Mouse (Mus musculus) 3134 (cell line): Measurements from ENCODE around the gene Rhoa.
"Not testable (repeated sequence)": the region's sequence is repeated elsewhere in the genome, so short reads cannot be mapped to it uniquely, and the experiment has no call there.

Experiments
- DNase-seq: peaks from one replicate; pipeline ENCODE4 v3.0.0-alpha.2; 2011; ENCODE audit warnings: low spot score; ENCODE audit not compliant: insufficient read length; ENCODE audit errors: extremely low read depth

Rhoa gene

GRCm38 (mm10) chr9:108305629-108306520, at the start of gene Rhoa, which contains the start of gene Tcta:
TSS of gene Rhoa (plus strand) at chr9:108306129.
TSS of gene Tcta (minus strand) at chr9:108306160.
- DNase-seq, result peak; percentile 96

GRCm38 (mm10) chr9:108260526-108260925, 45.4 kb upstream of the Rhoa start:
- DNase-seq, result no peak

- no peak for DNase-seq
Observed at GRCm38 (mm10) chr9:108261865-108262264, 44.1 kb upstream of the Rhoa start.

GRCm38 (mm10) chr9:108262494-108263049, 43.4 kb upstream of the Rhoa start:
- no peak for DNase-seq

- no peak for DNase-seq
Observed at GRCm38 (mm10) chr9:108263131-108263681, 42.7 kb upstream of the Rhoa start.

- peak; percentile 98 for DNase-seq
Observed at GRCm38 (mm10) chr9:108263690-108264190, 42.2 kb upstream of the Rhoa start, which contains the start of gene Dag1. TSS of gene Dag1 (minus strand) at chr9:108263958.

GRCm38 (mm10) chr9:108264191-108264921, 41.6 kb upstream of the Rhoa start:
- DNase-seq, result no peak

- DNase-seq, result no peak
Observed at GRCm38 (mm10) chr9:108266261-108266935, 39.5 kb upstream of the Rhoa start.

GRCm38 (mm10) chr9:108267691-108268090, 38.2 kb upstream of the Rhoa start:
- no peak for DNase-seq

- not testable (repeated sequence) for DNase-seq
Observed at GRCm38 (mm10) chr9:108268701-108269100, 37.2 kb upstream of the Rhoa start.

- DNase-seq, result no peak
Observed at GRCm38 (mm10) chr9:108271941-108272340, 34.0 kb upstream of the Rhoa start.

- no peak for DNase-seq
Observed at GRCm38 (mm10) chr9:108272691-108273090, 33.2 kb upstream of the Rhoa start.

GRCm38 (mm10) chr9:108273485-108273884, 32.4 kb upstream of the Rhoa start:
- DNase-seq, result no peak

- no peak for DNase-seq
Observed at GRCm38 (mm10) chr9:108274476-108275330, 31.2 kb upstream of the Rhoa start.

GRCm38 (mm10) chr9:108275331-108275659, 30.6 kb upstream of the Rhoa start:
- peak; percentile 33 for DNase-seq

- DNase-seq, result no peak
Observed at GRCm38 (mm10) chr9:108278697-108279450, 27.1 kb upstream of the Rhoa start.

- DNase-seq, result peak; percentile 61
Observed at GRCm38 (mm10) chr9:108280071-108280828, 25.7 kb upstream of the Rhoa start.

- peak; percentile 29 for DNase-seq
Observed at GRCm38 (mm10) chr9:108284410-108284809, 21.5 kb upstream of the Rhoa start.
